Mouse (Mus musculus) liver, postnatal 0 days (tissue): ENCODE results near the gene Cldn14. TPM values are rescaled to one million over a fixed set of nuclear protein-coding genes. Genes with fewer than 3 reads are reported as not detected.

ENCODE experiments used
- ATAC-seq: fragments of 200-750 bp; cut with Nextera tagmentation; 2 replicates; pipeline ENCODE4 v1.8.0; 2017; ENCODE audit warnings: mild to moderate bottlenecking, moderate library complexity
- DNase-seq: peaks from one replicate; pipeline ENCODE4 v3.0.0-alpha.2; 2016
- H3K27ac ChIP-seq: fragments of 300-500 bp; sonication (generic); 2 replicates; pipeline ENCODE4 v1.5.1; 2014; ENCODE audit warnings: antibody characterized with exemption, moderate library complexity, mild to moderate bottlenecking, low read depth
- H3K27me3 ChIP-seq: fragments of 300-500 bp; sonication (generic); 2 replicates; pipeline ENCODE4 v1.6.1; 2014; ENCODE audit warnings: low read length, control low read depth, mixed read lengths; ENCODE audit not compliant: insufficient read depth
- H3K36me3 ChIP-seq: fragments of 300-500 bp; sonication (generic); replicated peaks from 2 replicates; pipeline ENCODE4 v1.6.1; 2014; ENCODE audit warnings: mild to moderate bottlenecking, control low read depth, low read length, moderate library complexity, mixed read lengths; ENCODE audit not compliant: insufficient read depth
- H3K4me1 ChIP-seq: fragments of 300-500 bp; sonication (generic); 2 replicates; pipeline ENCODE4 v1.6.1; 2014; ENCODE audit warnings: antibody characterized with exemption, mild to moderate bottlenecking, control low read depth; ENCODE audit not compliant: insufficient read depth
- H3K4me2 ChIP-seq: fragments of 300-500 bp; sonication (generic); 2 replicates; pipeline ENCODE4 v1.6.1; 2014; ENCODE audit warnings: low read depth, mild to moderate bottlenecking, low read length, moderate library complexity, mixed read lengths
- H3K4me3 ChIP-seq: fragments of 300-500 bp; sonication (generic); 2 replicates; pipeline ENCODE4 v1.5.1; 2014; ENCODE audit warnings: low read depth, low read length
- H3K9ac ChIP-seq: fragments of 300-500 bp; sonication (generic); replicated peaks from 2 replicates; pipeline ENCODE4 v1.6.1; 2014; ENCODE audit warnings: mild to moderate bottlenecking, moderate library complexity
- H3K9me3 ChIP-seq: fragments of 300-500 bp; sonication (generic); 2 replicates; pipeline ENCODE4 v1.6.1; 2016; ENCODE audit warnings: mild to moderate bottlenecking, control low read depth, low read length, mixed read lengths
- CTCF ChIP-seq: sonication (generic); IDR thresholded peaks from 2 replicates; pipeline ENCODE4 v1.5.1; 2016; ENCODE audit warnings: antibody characterized with exemption, low read depth
- EP300 ChIP-seq: IDR thresholded peaks from 2 replicates; pipeline ENCODE4 v1.6.1; 2016; ENCODE audit warnings: antibody characterized with exemption, low read depth, mild to moderate bottlenecking
- WGBS: fragments of 180-500 bp; shearing (Covaris S2); extraction: QIAGEN DNeasy Blood & Tissue Kit; methylation state at CpG from one replicate; pipeline ENCODE4 v1.1.7; 2014; ENCODE audit not compliant: insufficient replicate concordance; 5-methylcytosine and 5-hydroxymethylcytosine counted together
- polyA plus RNA-seq: library from polyadenylated mRNA; unstranded; fragments of >200 nt; fragmentation: Nextera tagmentation; extraction: Ambion mirVana; gene quantifications from 2 replicates; pipeline ENCODE4 v1.2.1, GENCODE M21; 2015

The Cldn14 gene
- polyA plus RNA-seq, 1 experiment from 2014 or later: 8.6 TPM

DNA sequence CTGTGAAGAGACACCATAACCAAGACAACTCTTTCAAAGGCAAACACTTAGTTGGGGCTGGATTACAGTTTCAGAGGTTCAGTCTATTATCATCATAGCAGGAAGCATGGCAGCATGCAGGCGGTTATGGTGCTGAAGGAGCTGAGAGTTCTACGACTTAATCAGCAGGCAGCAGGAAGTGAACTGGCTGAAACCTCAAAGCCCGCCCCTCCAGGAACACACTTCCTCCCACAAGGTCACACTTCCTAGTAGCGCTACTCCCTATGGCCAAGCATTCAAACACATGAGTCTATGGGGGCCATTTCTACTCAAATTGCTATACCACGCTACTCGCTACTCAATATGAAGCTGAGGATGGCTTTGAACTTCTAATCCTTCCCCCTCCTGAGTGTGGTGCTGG is 31.1 kb downstream of the Cldn14 start:
- TF ChIP-seq CTCF (no peak), EP300 (no peak)
- WGBS: 63% methylated on average over 6 of the region's 6 CpGs
- ATAC-seq (no peak), DNase-seq (no peak)
- Histone ChIP-seq H3K27me3 (no peaks in the 10 kb centered on the region), H3K27ac (no peak overlapping the region), H3K4me3 (no peak overlapping the region), H3K4me1 (peaks cover 5% of the 10 kb centered on the region; the same call in 1 of the 2 replicates), H3K36me3 (no peaks in the 10 kb centered on the region), H3K9ac (no peak overlapping the region), H3K4me2 (no peak overlapping the region), H3K9me3 (no peaks in the 10 kb centered on the region)

DNA sequence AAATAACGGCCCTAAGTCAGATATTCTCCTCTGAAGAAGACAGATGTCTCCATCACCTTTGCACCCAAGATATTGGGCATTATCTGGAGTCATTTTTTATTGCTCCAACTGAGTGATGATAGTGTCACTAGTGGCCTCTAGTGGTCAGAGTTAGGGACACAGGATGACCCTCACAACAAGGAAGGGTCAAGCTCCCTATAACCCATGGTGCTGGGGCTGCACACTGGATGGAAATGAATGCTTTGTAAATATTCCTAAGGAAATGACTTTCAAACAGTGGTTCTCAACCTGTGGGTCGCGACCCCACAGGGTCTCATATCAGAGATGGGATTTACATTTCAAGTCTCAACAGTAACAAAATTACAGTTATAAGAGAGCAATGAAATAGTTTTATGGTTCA is 31.7 kb downstream of the Cldn14 start:
- Histone ChIP-seq H3K4me1 (peaks cover 5% of the 10 kb centered on the region; the same call in 1 of the 2 replicates), H3K9me3 (no peaks in the 10 kb centered on the region), H3K27me3 (no peaks in the 10 kb centered on the region), H3K27ac (no peak overlapping the region), H3K4me3 (no peak overlapping the region), H3K36me3 (no peaks in the 10 kb centered on the region), H3K4me2 (no peak overlapping the region), H3K9ac (no peak overlapping the region)
- 68% methylated on average over 3 of the region's 3 CpGs for WGBS
- no peak for ATAC-seq
- DNase-seq: no peak
- TF ChIP-seq CTCF (peak; percentile 62), EP300 (no peak)

DNA sequence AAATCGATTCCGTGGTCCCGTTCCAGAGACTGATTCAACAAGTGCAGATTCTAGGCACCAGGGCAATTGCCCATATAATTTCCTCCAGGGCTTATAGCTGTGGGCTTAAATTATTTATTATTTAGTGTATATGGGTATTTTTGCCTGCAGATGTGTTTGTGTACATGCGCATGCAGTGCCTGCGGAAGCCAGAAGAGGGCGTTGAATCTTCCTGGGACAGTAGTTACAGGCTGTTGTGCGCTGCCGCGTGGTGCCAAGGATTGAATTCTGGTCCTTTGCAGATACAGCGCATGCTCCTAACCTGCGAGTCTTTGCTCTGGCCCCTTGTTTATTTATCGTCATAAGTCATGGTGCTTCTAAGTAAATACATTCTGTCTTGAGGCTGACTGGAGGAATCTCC is 33.2 kb downstream of the Cldn14 start:
- WGBS: 83% methylated on average over 12 of the region's 12 CpGs

DNA sequence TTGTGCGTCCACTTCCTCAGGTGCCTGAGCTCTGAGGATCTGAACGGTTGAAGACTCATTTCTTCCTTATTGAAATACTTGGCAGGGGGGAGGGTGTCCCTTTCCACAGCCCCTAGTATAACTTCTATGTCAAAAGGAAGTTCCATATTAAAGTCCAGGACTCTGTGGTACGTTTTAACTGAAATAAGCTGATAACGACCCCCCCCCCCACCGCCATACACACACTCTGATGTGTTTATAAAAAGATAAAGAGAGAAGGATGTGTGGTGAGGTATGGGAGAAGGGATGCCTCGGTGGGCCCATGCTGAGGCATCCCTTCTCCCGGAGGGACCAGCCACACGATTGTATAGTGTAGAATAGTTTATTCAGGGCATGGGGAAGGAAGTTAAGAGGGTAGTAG is 34.4 kb downstream of the Cldn14 start:
- no peak for DNase-seq
- no peak overlapping the region for H3K4me2 ChIP-seq

More for the DNA sequence above, 33.2 kb downstream of the Cldn14 start:
- H3K27me3 ChIP-seq: no peaks in the 10 kb centered on the region
- no peak overlapping the region for H3K4me3 ChIP-seq
- no peak overlapping the region for H3K4me2 ChIP-seq
- H3K27ac ChIP-seq: no peak overlapping the region
- H3K9ac ChIP-seq: no peak overlapping the region
- TF ChIP-seq EP300 (no peak), CTCF (no peak)
- ATAC-seq: no peak
- H3K4me1 ChIP-seq: peaks cover 5% of the 10 kb centered on the region; the same call in 1 of the 2 replicates
- no peaks in the 10 kb centered on the region for H3K9me3 ChIP-seq
- no peak for DNase-seq
- H3K36me3 ChIP-seq: no peaks in the 10 kb centered on the region

DNA sequence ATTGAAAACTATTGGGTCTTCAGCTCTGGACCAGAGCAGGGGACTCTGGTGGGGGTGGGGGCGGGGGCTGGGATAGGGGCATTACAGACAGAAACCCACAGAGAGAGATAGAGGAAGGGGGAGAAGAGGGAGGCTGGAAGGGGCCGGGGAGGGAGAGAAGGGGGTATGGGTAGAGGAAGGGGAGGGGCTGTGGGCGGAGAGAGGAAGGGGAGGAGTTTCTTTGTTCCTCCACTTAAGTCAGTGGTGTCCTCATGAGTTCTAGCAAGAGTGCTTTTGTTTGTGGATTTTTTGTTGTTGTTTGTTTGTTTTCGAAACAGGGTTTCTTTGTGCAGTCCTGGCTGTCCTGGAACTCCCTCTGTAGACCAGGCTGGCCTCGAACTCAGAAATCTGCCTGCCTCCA is 35.1 kb downstream of the Cldn14 start:
- no peaks in the 10 kb centered on the region for H3K27me3 ChIP-seq
- peaks cover 5% of the 10 kb centered on the region; the same call in 1 of the 2 replicates for H3K4me1 ChIP-seq
- peak overlapping the region; percentile 25 for H3K4me3 ChIP-seq
- 30% methylated on average over 4 of the region's 5 CpGs for WGBS
- H3K4me2 ChIP-seq: peak overlapping the region; percentile 68
- DNase-seq: peak; percentile 53
- no peak overlapping the region for H3K27ac ChIP-seq
- no peaks in the 10 kb centered on the region for H3K36me3 ChIP-seq
- TF ChIP-seq EP300 (no peak), CTCF (no peak)
- 0 out of 2 replicates have a peak, but pooled peaks have one; percentile 25 for ATAC-seq
- H3K9me3 ChIP-seq: no peaks in the 10 kb centered on the region
- H3K9ac ChIP-seq: 0 out of 2 replicates have a peak overlapping the region, but pooled peaks have one; percentile 9

More for the DNA sequence above, 34.4 kb downstream of the Cldn14 start:
- 31% methylated on average over 8 of the region's 8 CpGs for WGBS
- H3K27ac ChIP-seq: no peak overlapping the region
- no peaks in the 10 kb centered on the region for H3K9me3 ChIP-seq
- no peak for TF ChIP-seq EP300
- TF ChIP-seq CTCF: no peak
- no peak for ATAC-seq
- H3K4me1 ChIP-seq: peaks cover 5% of the 10 kb centered on the region; the same call in 1 of the 2 replicates
- no peaks in the 10 kb centered on the region for H3K36me3 ChIP-seq
- H3K27me3 ChIP-seq: no peaks in the 10 kb centered on the region
- no peak overlapping the region for H3K4me3 ChIP-seq
- no peak overlapping the region for H3K9ac ChIP-seq

DNA sequence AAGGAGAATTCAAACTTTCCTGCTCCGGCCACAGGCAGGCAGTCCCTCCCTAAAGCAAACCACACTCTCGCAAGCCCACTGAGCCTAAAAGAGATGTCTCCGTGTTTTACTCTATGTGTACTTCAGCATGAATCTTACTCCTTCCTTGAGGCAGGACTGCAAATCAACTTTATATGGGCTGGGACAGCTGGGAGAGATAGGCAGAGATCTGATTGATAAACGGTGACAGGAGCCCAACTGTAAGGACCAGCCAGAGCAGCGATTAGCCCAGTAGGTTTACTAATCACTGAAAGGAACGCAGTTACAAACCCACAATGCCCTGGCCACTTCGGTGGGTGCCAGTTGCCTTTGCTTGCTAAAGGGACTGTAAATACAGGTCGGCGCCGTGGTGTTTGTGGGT is 35.5 kb downstream of the Cldn14 start:
- no peak overlapping the region for H3K27ac ChIP-seq
- 0 out of 2 replicates have a peak overlapping the region, but pooled peaks have one; percentile 9 for H3K9ac ChIP-seq
- 16% methylated on average over 10 of the region's 10 CpGs for WGBS
- no peak for ATAC-seq
- peak overlapping the region; percentile 68 for H3K4me2 ChIP-seq
- H3K9me3 ChIP-seq: no peaks in the 10 kb centered on the region
- DNase-seq: no peak
- no peaks in the 10 kb centered on the region for H3K27me3 ChIP-seq
- H3K36me3 ChIP-seq: no peaks in the 10 kb centered on the region
- peaks cover 5% of the 10 kb centered on the region; the same call in 1 of the 2 replicates for H3K4me1 ChIP-seq
- H3K4me3 ChIP-seq: peak overlapping the region; percentile 25
- TF ChIP-seq CTCF (no peak), EP300 (no peak)
